Mouse (Mus musculus) thymus, adult 2 months (tissue): ENCODE measurements around the gene Mark3.

Experiments used
- CTCF ChIP-seq: fragments of 200-500 bp; IDR thresholded peaks from 2 replicates; pipeline ENCODE4 v1.5.1; 2012; ENCODE audit warnings: mild to moderate bottlenecking, control low read depth, low read length, moderate library complexity, borderline replicate concordance; ENCODE audit not compliant: control insufficient read depth, poor library complexity, insufficient read depth; ENCODE audit errors: extremely low read depth
- POLR2A ChIP-seq: fragments of 200-500 bp; IDR thresholded peaks from 2 replicates; pipeline ENCODE4 v1.6.1; 2012; ENCODE audit warnings: mild to moderate bottlenecking, low read length, control low read depth, moderate library complexity; ENCODE audit not compliant: control insufficient read depth, poor library complexity, insufficient read depth; ENCODE audit errors: extremely low read depth

DNA sequence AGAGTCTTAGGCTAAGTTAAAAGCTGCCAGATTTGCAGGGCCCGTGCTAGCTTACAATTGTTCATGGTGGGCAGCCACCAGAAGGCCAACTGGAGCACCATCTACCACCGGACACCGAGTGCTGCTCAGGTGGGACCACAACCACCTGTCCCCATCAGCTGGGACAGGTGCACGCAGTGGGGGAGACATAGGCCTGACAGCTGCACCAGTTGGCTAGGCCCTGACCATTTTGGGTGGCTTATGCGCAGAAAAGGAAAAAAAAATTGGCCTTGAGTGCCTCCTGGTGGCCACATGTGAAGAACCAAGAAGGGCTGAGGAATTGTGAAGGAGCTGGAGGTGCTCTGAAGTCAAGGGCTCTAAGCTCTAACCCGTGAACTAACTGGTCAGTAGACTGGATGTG lies 121.9 kb downstream of the Mark3 start:
- peak; percentile 68; the same call in 1 of the 2 replicates for TF ChIP-seq CTCF
- TF ChIP-seq POLR2A, result no peak
